Mouse (Mus musculus): ENCODE data around the gene Cfap99. TPM values are rescaled to one million over a fixed set of nuclear protein-coding genes. Genes with fewer than 3 reads are reported as not detected.

Cfap99 gene
- polyA plus RNA-seq, 1 experiment from 2014 or later: not detected

- 81% methylated on average over 10 of the region's 10 CpGs for WGBS
- no peak overlapping the region for H3K9ac ChIP-seq (ENCODE audit: low read length)
- H3K4me2 ChIP-seq (ENCODE audit: low read depth, low read length): no peak overlapping the region
- H3K9me3 ChIP-seq (replicated peaks; ENCODE audit: control insufficient read depth, low read length): no peaks in the 10 kb centered on the region
- no peak for ATAC-seq (ENCODE audit: insufficient read depth, low FRiP score)
- no peak overlapping the region for H3K4me3 ChIP-seq (replicated peaks; ENCODE audit: low read length)
- no peaks in the 10 kb centered on the region for H3K4me1 ChIP-seq (ENCODE audit: control insufficient read depth, insufficient read depth, low read length)
- no peak overlapping the region for H3K27ac ChIP-seq (ENCODE audit: low read length)
- no peaks in the 10 kb centered on the region for H3K27me3 ChIP-seq (ENCODE audit: control insufficient read depth, insufficient read depth, low read length)
- H3K36me3 ChIP-seq (ENCODE audit: control insufficient read depth, insufficient read depth, low read length): no peaks in the 10 kb centered on the region
These were observed 10.6 kb downstream of the Cfap99 start for GRCm38 (mm10) chr5:34298937-34299535.

- no peak overlapping the region for H3K4me3 ChIP-seq (replicated peaks; ENCODE audit: low read length)
- 71% methylated on average over 7 of the region's 7 CpGs for WGBS
- no peak for ATAC-seq (ENCODE audit: insufficient read depth, low FRiP score)
- H3K27me3 ChIP-seq (ENCODE audit: control insufficient read depth, insufficient read depth, low read length): no peaks in the 10 kb centered on the region
- no peaks in the 10 kb centered on the region for H3K4me1 ChIP-seq (ENCODE audit: control insufficient read depth, insufficient read depth, low read length)
- no peak overlapping the region for H3K9ac ChIP-seq (ENCODE audit: low read length)
- H3K27ac ChIP-seq (ENCODE audit: low read length): no peak overlapping the region
- no peaks in the 10 kb centered on the region for H3K9me3 ChIP-seq (replicated peaks; ENCODE audit: control insufficient read depth, low read length)
- no peak overlapping the region for H3K4me2 ChIP-seq (ENCODE audit: low read depth, low read length)
- H3K36me3 ChIP-seq (ENCODE audit: control insufficient read depth, insufficient read depth, low read length): no peaks in the 10 kb centered on the region
These were observed 14.0 kb downstream of the Cfap99 start for GRCm38 (mm10) chr5:34302377-34302776.

GRCm38 (mm10) chr5:34309016-34309415 is 20.6 kb downstream of the Cfap99 start:
- H3K4me1 ChIP-seq (ENCODE audit: control insufficient read depth, insufficient read depth, low read length): no peaks in the 10 kb centered on the region
- no peaks in the 10 kb centered on the region for H3K27me3 ChIP-seq (ENCODE audit: control insufficient read depth, insufficient read depth, low read length)
- no peaks in the 10 kb centered on the region for H3K9me3 ChIP-seq (replicated peaks; ENCODE audit: control insufficient read depth, low read length)
- WGBS: 57% methylated on average over 3 of the region's 3 CpGs
- H3K36me3 ChIP-seq (ENCODE audit: control insufficient read depth, insufficient read depth, low read length): no peaks in the 10 kb centered on the region
- ATAC-seq (ENCODE audit: insufficient read depth, low FRiP score): no peak
- H3K4me2 ChIP-seq (ENCODE audit: low read depth, low read length): no peak overlapping the region
- no peak overlapping the region for H3K9ac ChIP-seq (ENCODE audit: low read length)
- H3K4me3 ChIP-seq (replicated peaks; ENCODE audit: low read length): no peak overlapping the region
- no peak overlapping the region for H3K27ac ChIP-seq (ENCODE audit: low read length)

- H3K36me3 ChIP-seq (ENCODE audit: control insufficient read depth, insufficient read depth, low read length): no peaks in the 10 kb centered on the region
- H3K9me3 ChIP-seq (replicated peaks; ENCODE audit: control insufficient read depth, low read length): no peaks in the 10 kb centered on the region
- no peak overlapping the region for H3K9ac ChIP-seq (ENCODE audit: low read length)
- no peak for ATAC-seq (ENCODE audit: insufficient read depth, low FRiP score)
- H3K4me2 ChIP-seq (ENCODE audit: low read depth, low read length): no peak overlapping the region
- no peaks in the 10 kb centered on the region for H3K27me3 ChIP-seq (ENCODE audit: control insufficient read depth, insufficient read depth, low read length)
- H3K27ac ChIP-seq (ENCODE audit: low read length): no peak overlapping the region
- 55% methylated on average over 2 of the region's 2 CpGs for WGBS
- H3K4me1 ChIP-seq (ENCODE audit: control insufficient read depth, insufficient read depth, low read length): no peaks in the 10 kb centered on the region
- no peak overlapping the region for H3K4me3 ChIP-seq (replicated peaks; ENCODE audit: low read length)
These were observed 31.2 kb downstream of the Cfap99 start for GRCm38 (mm10) chr5:34319491-34320034.

GRCm38 (mm10) chr5:34321236-34321635 is 32.8 kb downstream of the Cfap99 start:
- Histone ChIP-seq H3K4me3 (replicated peaks; ENCODE audit: low read length) (no peak overlapping the region), H3K4me1 (ENCODE audit: control insufficient read depth, insufficient read depth, low read length) (no peaks in the 10 kb centered on the region), H3K4me2 (ENCODE audit: low read depth, low read length) (no peak overlapping the region), H3K27ac (ENCODE audit: low read length) (no peak overlapping the region), H3K9ac (ENCODE audit: low read length) (no peak overlapping the region), H3K36me3 (ENCODE audit: control insufficient read depth, insufficient read depth, low read length) (no peaks in the 10 kb centered on the region), H3K27me3 (ENCODE audit: control insufficient read depth, insufficient read depth, low read length) (no peaks in the 10 kb centered on the region), H3K9me3 (replicated peaks; ENCODE audit: control insufficient read depth, low read length) (no peaks in the 10 kb centered on the region)
- ATAC-seq (ENCODE audit: insufficient read depth, low FRiP score): no peak
- WGBS: 87% methylated on average over 4 of the region's 4 CpGs

- H3K9me3 ChIP-seq (replicated peaks; ENCODE audit: control insufficient read depth, low read length): no peaks in the 10 kb centered on the region
- no peak overlapping the region for H3K4me2 ChIP-seq (ENCODE audit: low read depth, low read length)
- H3K4me1 ChIP-seq (ENCODE audit: control insufficient read depth, insufficient read depth, low read length): 0 out of 2 replicates have a peak, but pooled peaks cover 6% of the 10 kb centered on the region
- H3K9ac ChIP-seq (ENCODE audit: low read length): no peak overlapping the region
- no peaks in the 10 kb centered on the region for H3K36me3 ChIP-seq (ENCODE audit: control insufficient read depth, insufficient read depth, low read length)
- no peak for ATAC-seq (ENCODE audit: insufficient read depth, low FRiP score)
- no peaks in the 10 kb centered on the region for H3K27me3 ChIP-seq (ENCODE audit: control insufficient read depth, insufficient read depth, low read length)
- H3K27ac ChIP-seq (ENCODE audit: low read length): no peak overlapping the region
- no peak overlapping the region for H3K4me3 ChIP-seq (replicated peaks; ENCODE audit: low read length)
These were observed 36.9 kb downstream of the Cfap99 start for GRCm38 (mm10) chr5:34325286-34325685.

- Histone ChIP-seq H3K4me2 (ENCODE audit: low read depth, low read length) (no peak overlapping the region), H3K27me3 (ENCODE audit: control insufficient read depth, insufficient read depth, low read length) (no peaks in the 10 kb centered on the region), H3K27ac (ENCODE audit: low read length) (no peak overlapping the region), H3K9me3 (replicated peaks; ENCODE audit: control insufficient read depth, low read length) (no peaks in the 10 kb centered on the region), H3K9ac (ENCODE audit: low read length) (no peak overlapping the region), H3K4me1 (ENCODE audit: control insufficient read depth, insufficient read depth, low read length) (0 out of 2 replicates have a peak, but pooled peaks cover 6% of the 10 kb centered on the region), H3K36me3 (ENCODE audit: control insufficient read depth, insufficient read depth, low read length) (no peaks in the 10 kb centered on the region), H3K4me3 (replicated peaks; ENCODE audit: low read length) (no peak overlapping the region)
- WGBS: 26% methylated on average over 4 of the region's 4 CpGs
- no peak for ATAC-seq (ENCODE audit: insufficient read depth, low FRiP score)
These were observed 37.9 kb downstream of the Cfap99 start for GRCm38 (mm10) chr5:34326249-34326691.

- Histone ChIP-seq H3K27me3 (ENCODE audit: control insufficient read depth, insufficient read depth, low read length) (no peaks in the 10 kb centered on the region), H3K36me3 (ENCODE audit: control insufficient read depth, insufficient read depth, low read length) (no peaks in the 10 kb centered on the region), H3K4me2 (ENCODE audit: low read depth, low read length) (peak overlapping the region; percentile 63), H3K9me3 (replicated peaks; ENCODE audit: control insufficient read depth, low read length) (no peaks in the 10 kb centered on the region), H3K9ac (ENCODE audit: low read length) (peak overlapping the region; percentile 69), H3K4me1 (ENCODE audit: control insufficient read depth, insufficient read depth, low read length) (0 out of 2 replicates have a peak, but pooled peaks cover 6% of the 10 kb centered on the region), H3K27ac (ENCODE audit: low read length) (no peak overlapping the region), H3K4me3 (replicated peaks; ENCODE audit: low read length) (peak overlapping the region; percentile 43)
- peak; percentile 66; the same call in 1 of the 2 replicates for ATAC-seq (ENCODE audit: insufficient read depth, low FRiP score)
- WGBS: 6% methylated on average over 31 of the region's 31 CpGs
These were observed 38.6 kb downstream of the Cfap99 start for GRCm38 (mm10) chr5:34326875-34327576.

- ATAC-seq (ENCODE audit: insufficient read depth, low FRiP score): no peak
- no peak overlapping the region for H3K9ac ChIP-seq (ENCODE audit: low read length)
These were observed 41.7 kb downstream of the Cfap99 start for GRCm38 (mm10) chr5:34330136-34330535.

More at GRCm38 (mm10) chr5:34330136-34330535, 41.7 kb downstream of the Cfap99 start:
- H3K4me2 ChIP-seq (ENCODE audit: low read depth, low read length): no peak overlapping the region
- no peak overlapping the region for H3K27ac ChIP-seq (ENCODE audit: low read length)
- 82% methylated on average over 2 of the region's 2 CpGs for WGBS
- no peaks in the 10 kb centered on the region for H3K36me3 ChIP-seq (ENCODE audit: control insufficient read depth, insufficient read depth, low read length)
- H3K27me3 ChIP-seq (ENCODE audit: control insufficient read depth, insufficient read depth, low read length): no peaks in the 10 kb centered on the region
- H3K9me3 ChIP-seq (replicated peaks; ENCODE audit: control insufficient read depth, low read length): no peaks in the 10 kb centered on the region
- 0 out of 2 replicates have a peak, but pooled peaks cover 6% of the 10 kb centered on the region for H3K4me1 ChIP-seq (ENCODE audit: control insufficient read depth, insufficient read depth, low read length)
- H3K4me3 ChIP-seq (replicated peaks; ENCODE audit: low read length): no peak overlapping the region

All from stomach, embryonic 16.5 days (tissue).